Mouse (Mus musculus) CH12.LX (cell line): ENCODE measurements around the gene Rpl34. TPM values are rescaled to one million over a fixed set of nuclear protein-coding genes. Genes with fewer than 3 reads are reported as not detected.

ENCODE experiments used
- DNase-seq: peaks from one replicate; pipeline ENCODE4 v3.0.0-alpha.2; 2013; ENCODE audit errors: extremely low read depth
- H3K27ac ChIP-seq: 2 replicates; pipeline ENCODE4 v1.5.1; 2012; ENCODE audit warnings: low read depth, mild to moderate bottlenecking, control low read depth, moderate library complexity; ENCODE audit not compliant: insufficient read depth
- H3K27me3 ChIP-seq: replicated peaks from 2 replicates; pipeline ENCODE3; 2012; ENCODE audit warnings: inconsistent platforms
- H3K36me3 ChIP-seq, 2 experiments: replicated peaks in 1 of 2; 2 replicates each; pipeline versions ENCODE3 to v1.6.1; 2012; ENCODE audit warnings: inconsistent platforms in 1 of 2, low read length in 1 of 2, mild to moderate bottlenecking in 1 of 2, mixed read lengths in 1 of 2, moderate library complexity in 1 of 2; ENCODE audit not compliant: control insufficient read depth in 1 of 2, insufficient read depth in 1 of 2
- H3K4me1 ChIP-seq, 2 experiments: 2 replicates each; pipeline ENCODE4 v1.6.1; 2012; ENCODE audit warnings: inconsistent platforms in 1 of 2, moderate library complexity in 1 of 2; ENCODE audit not compliant: insufficient read depth in 2 of 2, control insufficient read depth in 1 of 2
- H3K4me2 ChIP-seq: 2 replicates; pipeline ENCODE4 v1.6.1; 2012; ENCODE audit warnings: low read depth, mild to moderate bottlenecking, control low read depth; ENCODE audit not compliant: poor library complexity, insufficient read depth, severe bottlenecking
- H3K4me3 ChIP-seq, 3 experiments: fragments of 150-350 bp in 1 of 3; sonication (generic) in 1 of 3; replicated peaks in 1 of 3; 2 replicates each; pipeline versions ENCODE3 to v1.5.1; 2011 to 2012; ENCODE audit warnings: low read depth in 2 of 3, low read length in 2 of 3, mild to moderate bottlenecking in 2 of 3, moderate library complexity in 2 of 3, control low read depth in 1 of 3, improper control_type of control experiment in 1 of 3, inconsistent platforms in 1 of 3, mixed read lengths in 1 of 3; ENCODE audit not compliant: poor library complexity in 1 of 3
- H3K79me2 ChIP-seq: replicated peaks from 2 replicates; pipeline ENCODE4 v1.6.1; 2012; ENCODE audit warnings: mild to moderate bottlenecking, moderate library complexity; ENCODE audit not compliant: control insufficient read depth, poor library complexity, insufficient read depth, severe bottlenecking; ENCODE audit errors: extremely low read depth
- H3K9ac ChIP-seq: 2 replicates; pipeline ENCODE4 v1.6.1; 2012; ENCODE audit warnings: low read depth, mild to moderate bottlenecking, control low read depth, moderate library complexity; ENCODE audit not compliant: insufficient read depth
- H3K9me3 ChIP-seq: replicated peaks from 2 replicates; pipeline ENCODE3; 2012; ENCODE audit warnings: low read length, inconsistent platforms, mixed read lengths
- CTCF ChIP-seq, 2 experiments: IDR thresholded peaks in 1 of 2; conservative IDR thresholded peaks in 1 of 2; 2 replicates each; pipeline ENCODE4 v1.5.1; 2011 to 2012; ENCODE audit warnings: low read depth in 2 of 2, low read length in 2 of 2, improper control_type of control experiment in 1 of 2, inconsistent platforms in 1 of 2, mild to moderate bottlenecking in 1 of 2, moderate library complexity in 1 of 2
- ELF1 ChIP-seq: IDR thresholded peaks from 2 replicates; pipeline ENCODE4 v1.6.1; 2014; ENCODE audit warnings: low read depth, mild to moderate bottlenecking, inconsistent platforms, low read length, improper control_type of control experiment
- EP300 ChIP-seq: IDR thresholded peaks from 2 replicates; pipeline ENCODE4 v1.6.1; 2011; ENCODE audit warnings: low read length, improper control_type of control experiment
- GABPA ChIP-seq: IDR thresholded peaks from 2 replicates; pipeline ENCODE4 v1.6.1; 2012; ENCODE audit warnings: low read depth, low read length, improper control_type of control experiment, inconsistent platforms; ENCODE audit not compliant: insufficient replicate concordance
- JUN ChIP-seq: IDR thresholded peaks from 2 replicates; pipeline ENCODE4 v1.6.1; 2011; ENCODE audit warnings: low read depth, mild to moderate bottlenecking, low read length, improper control_type of control experiment, moderate library complexity; ENCODE audit not compliant: insufficient read depth
- KAT2A ChIP-seq: IDR thresholded peaks from 2 replicates; pipeline ENCODE4 v1.6.1; 2012; ENCODE audit warnings: low read length, improper control_type of control experiment, inconsistent platforms; ENCODE audit not compliant: insufficient replicate concordance
- MAFK ChIP-seq: IDR thresholded peaks from 2 replicates; pipeline ENCODE4 v1.6.1; 2011; ENCODE audit warnings: low read length, improper control_type of control experiment; ENCODE audit not compliant: insufficient replicate concordance
- MAZ ChIP-seq: IDR thresholded peaks from 2 replicates; pipeline ENCODE4 v1.6.1; 2012; ENCODE audit warnings: low read depth, mild to moderate bottlenecking, inconsistent platforms, low read length, improper control_type of control experiment, moderate library complexity
- MXI1 ChIP-seq: IDR thresholded peaks from 2 replicates; pipeline ENCODE4 v1.6.1; 2011; ENCODE audit warnings: mild to moderate bottlenecking, low read depth, low read length, improper control_type of control experiment
- NRF1 ChIP-seq: IDR thresholded peaks from 2 replicates; pipeline ENCODE4 v1.6.1; 2014; ENCODE audit warnings: low read depth, mild to moderate bottlenecking, inconsistent platforms, low read length, improper control_type of control experiment, moderate library complexity
- PAX5 ChIP-seq: IDR thresholded peaks from 2 replicates; pipeline ENCODE4 v1.6.1; 2012; ENCODE audit warnings: low read length, inconsistent platforms, mixed read lengths
- RAD21 ChIP-seq: IDR thresholded peaks from 2 replicates; pipeline ENCODE4 v1.6.1; 2011; ENCODE audit warnings: low read depth, mild to moderate bottlenecking, low read length, improper control_type of control experiment, moderate library complexity
- RCOR1 ChIP-seq: conservative IDR thresholded peaks from 2 replicates; pipeline ENCODE4 v1.6.1; 2012; ENCODE audit warnings: low read depth, mild to moderate bottlenecking, inconsistent platforms, low read length, improper control_type of control experiment
- SMC3 ChIP-seq: IDR thresholded peaks from 2 replicates; pipeline ENCODE4 v1.6.1; 2011; ENCODE audit warnings: low read depth, low read length, improper control_type of control experiment
- UBTF ChIP-seq: IDR thresholded peaks from 2 replicates; pipeline ENCODE4 v1.6.1; 2012; ENCODE audit warnings: low read depth, mild to moderate bottlenecking, inconsistent platforms, low read length, improper control_type of control experiment, moderate library complexity
- USF1 ChIP-seq: IDR thresholded peaks from 2 replicates; pipeline ENCODE4 v1.6.1; 2014; ENCODE audit warnings: low read depth, mild to moderate bottlenecking, inconsistent platforms, low read length, improper control_type of control experiment
- ZKSCAN1 ChIP-seq: IDR thresholded peaks from 2 replicates; pipeline ENCODE4 v1.6.1; 2012; ENCODE audit warnings: low read depth, inconsistent platforms, low read length, improper control_type of control experiment, borderline replicate concordance
- ZMIZ1 ChIP-seq: IDR thresholded peaks from 2 replicates; pipeline ENCODE4 v1.6.1; 2012; ENCODE audit warnings: low read depth, mild to moderate bottlenecking, inconsistent platforms, low read length, improper control_type of control experiment
- ZNF384 ChIP-seq: IDR thresholded peaks from 2 replicates; pipeline ENCODE4 v1.6.1; 2012; ENCODE audit warnings: low read depth, low read length, improper control_type of control experiment, inconsistent platforms
- dilution Hi-C: fragments of 300-500 bp; cut with MboI; formaldehyde crosslinking; loops from 2 replicates; pipeline ENCODE4 v1.14.3; 2020; ENCODE audit warnings: low sequenced_read_pairs; ENCODE audit not compliant: extremely low pct_unique_long_range_greater_than_20kb, extremely low pct_ligation_motif_present
- in situ Hi-C: fragments of 300-500 bp; cut with MboI; formaldehyde crosslinking; loops from 3 replicates; pipeline ENCODE4 v1.14.3; 2019; ENCODE audit warnings: low sequenced_read_pairs, low pct_ligation_motif_present, low pct_unique_long_range_greater_than_20kb, mixed read lengths
- polyA plus RNA-seq: library from polyadenylated mRNA; unstranded; fragments of >175 nt; gene quantifications from 2 replicates; pipeline ENCODE4 v1.2.1, GENCODE M21; 2012; ENCODE audit warnings: low read depth; ENCODE audit not compliant: insufficient read length
- total RNA-seq, 2 experiments: library from RNA; depleted of rRNA; stranded (reverse); fragments of 300-350 nt in 1 of 2; fragments of >200 nt in 1 of 2; gene quantifications; 2 replicates each; pipeline ENCODE4 v1.2.3; 2012 to 2014

Rpl34 gene
- total and polyA plus RNA-seq, 3 experiments = 1,701 to 3,001 (median 2,604) TPM

- no peak for TF ChIP-seq JUN
- TF ChIP-seq MAZ = no peak
- no peak for TF ChIP-seq GABPA
- no peak for TF ChIP-seq NRF1
- no peak for TF ChIP-seq SMC3
- TF ChIP-seq RAD21 = no peak
- no peak for TF ChIP-seq UBTF
- no peak for TF ChIP-seq RCOR1
- TF ChIP-seq KAT2A = no peak
- TF ChIP-seq ZKSCAN1 = no peak
- no peak for TF ChIP-seq ZNF384
- no peak for TF ChIP-seq EP300
- TF ChIP-seq ZMIZ1 = no peak
- TF ChIP-seq USF1 = no peak
- Histone ChIP-seq H3K27ac (no peak overlapping the region), H3K9ac (no peak overlapping the region), H3K79me2 (no peaks in the 10 kb centered on the region), H3K9me3 (peaks cover 2% of the 10 kb centered on the region), H3K27me3 (no peaks in the 10 kb centered on the region), H3K4me1 (peaks cover 3 to 6% of the 10 kb centered on the region in 2 experiments), H3K4me3 (no peak overlapping the region), H3K36me3 (peaks cover 13 to 25% of the 10 kb centered on the region in 2 experiments), H3K4me2 (no peak overlapping the region)
- no peak for DNase-seq
- in situ Hi-C loops = loop anchor here (10.0 to 25.0 kb wide), 2 partner anchors 587 to 779 kb away; partner anchors contain the start of gene Casp6
- dilution Hi-C loops = no loop called here
These were observed 38.5 kb downstream of the Rpl34 start for GRCm38 (mm10) chr3:130691596-130692170.

DNA sequence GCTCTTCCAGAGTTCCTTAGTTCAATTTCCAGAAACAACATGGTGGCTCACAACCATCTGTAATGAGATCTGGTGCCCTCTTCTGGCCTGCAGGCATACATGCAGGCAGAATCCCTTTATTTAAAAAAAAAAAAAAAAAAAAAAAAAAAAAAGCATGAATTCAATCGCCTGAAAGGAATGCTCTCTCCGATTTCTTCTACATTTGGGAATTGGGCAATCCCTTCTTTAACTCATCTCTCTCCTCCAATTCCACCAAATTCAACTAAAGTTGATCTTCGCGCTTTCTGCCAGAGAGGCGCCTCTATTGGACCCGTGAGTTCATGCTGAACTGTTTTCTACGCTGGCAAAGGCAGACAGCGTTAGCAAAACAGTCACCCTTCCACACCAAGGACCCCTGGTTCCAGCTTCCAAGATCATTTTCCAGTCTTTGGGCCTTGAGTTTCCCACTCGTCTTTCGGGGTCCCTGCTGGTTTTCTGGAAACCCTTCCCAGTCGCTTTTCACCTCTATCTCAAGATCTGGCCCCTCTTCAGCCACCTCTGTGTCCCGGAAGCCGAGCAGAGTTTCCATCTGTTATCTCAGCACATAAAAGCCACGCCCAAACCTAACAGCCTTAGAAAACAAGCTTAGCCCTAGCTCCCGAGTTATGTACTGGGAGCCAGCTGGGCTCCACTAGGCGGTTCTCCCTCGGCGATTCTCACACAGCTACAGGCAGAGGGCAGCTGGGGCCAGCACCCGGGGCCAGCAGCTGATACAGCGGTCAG lies 39.2 kb downstream of the Rpl34 start:
- H3K27ac ChIP-seq = no peak overlapping the region
- peaks cover 8 to 18% of the 10 kb centered on the region in 2 experiments for H3K36me3 ChIP-seq
- no peak overlapping the region for H3K4me3 ChIP-seq
- in situ Hi-C loops = loop anchor here (10.0 to 25.0 kb wide), 2 partner anchors 586 to 779 kb away; partner anchors contain the start of gene Casp6
- peaks cover 3 to 6% of the 10 kb centered on the region in 2 experiments for H3K4me1 ChIP-seq
- no peak for TF ChIP-seq USF1
- no peak for TF ChIP-seq PAX5
- TF ChIP-seq RCOR1 = no peak
- TF ChIP-seq SMC3 = peak; percentile 10; the same call in 1 of the 2 replicates
- TF ChIP-seq MXI1 = no peak
- TF ChIP-seq RAD21 = peak; percentile 8; the same call in 1 of the 2 replicates
- no peak for TF ChIP-seq ZKSCAN1
- peak; percentile 98 for TF ChIP-seq ZNF384
- no peak for TF ChIP-seq ELF1
- TF ChIP-seq MAFK = no peak
- peak in 1 of 2 experiments; percentile 55; a peak in 2 of 4 replicates for TF ChIP-seq CTCF (conservative IDR thresholded peaks at IDR 0.05 in 1 of 2, IDR thresholded peaks at IDR 0.05 in 1 of 2; ENCODE audit: low read depth in 2 of 2, low read length in 2 of 2)
- H3K9me3 ChIP-seq = peaks cover 2% of the 10 kb centered on the region
- DNase-seq = no peak
- no peak overlapping the region for H3K9ac ChIP-seq
- no peak overlapping the region for H3K4me2 ChIP-seq
- H3K27me3 ChIP-seq = no peaks in the 10 kb centered on the region
- no peaks in the 10 kb centered on the region for H3K79me2 ChIP-seq
- dilution Hi-C loops = no loop called here
